Mouse (Mus musculus) limb, embryonic 13.5 days (tissue): Measurements from ENCODE around the gene Rmnd5a. TPM values are rescaled to one million over a fixed set of nuclear protein-coding genes. Genes with fewer than 3 reads are reported as not detected.
A peak's percentile ranks its signal among the peaks of the same experiment; 100 is the strongest.
"Not testable (repeated sequence)": the region's sequence is repeated elsewhere in the genome, so short reads cannot be mapped to it uniquely, and the experiment has no call there.

Experiments used
- ATAC-seq: fragments of 200-750 bp; cut with Nextera tagmentation; 2 replicates; pipeline ENCODE4 v1.8.0; 2017; ENCODE audit warnings: low read depth, moderate number of reproducible peaks, moderate TSS enrichment; ENCODE audit not compliant: low FRiP score
- H3K27ac ChIP-seq: fragments of 300-500 bp; sonication (generic); 2 replicates; pipeline ENCODE4 v1.5.1; 2015; ENCODE audit warnings: inconsistent platforms, mild to moderate bottlenecking, moderate library complexity
- H3K27me3 ChIP-seq: fragments of 300-500 bp; sonication (generic); 2 replicates; pipeline ENCODE4 v1.6.1; 2015; ENCODE audit warnings: mild to moderate bottlenecking, inconsistent platforms
- H3K36me3 ChIP-seq: fragments of 300-500 bp; sonication (generic); 2 replicates; pipeline ENCODE4 v1.6.1; 2015; ENCODE audit warnings: inconsistent platforms, mild to moderate bottlenecking, moderate library complexity
- H3K4me1 ChIP-seq: fragments of 300-500 bp; sonication (generic); 2 replicates; pipeline ENCODE4 v1.6.1; 2015; ENCODE audit warnings: inconsistent platforms
- H3K4me2 ChIP-seq: fragments of 300-500 bp; sonication (generic); replicated peaks from 2 replicates; pipeline ENCODE4 v1.6.1; 2015; ENCODE audit warnings: inconsistent platforms, mild to moderate bottlenecking, moderate library complexity
- H3K4me3 ChIP-seq: fragments of 300-500 bp; sonication (generic); 2 replicates; pipeline ENCODE4 v1.5.1; 2015; ENCODE audit warnings: moderate library complexity, mild to moderate bottlenecking, inconsistent platforms
- H3K9ac ChIP-seq: fragments of 300-500 bp; sonication (generic); 2 replicates; pipeline ENCODE4 v1.6.1; 2015; ENCODE audit warnings: mild to moderate bottlenecking, inconsistent platforms
- H3K9me3 ChIP-seq: fragments of 300-500 bp; sonication (generic); 2 replicates; pipeline ENCODE4 v1.6.1; 2016; ENCODE audit warnings: inconsistent platforms
- WGBS: fragments of 180-500 bp; shearing (Covaris S2); methylation state at CpG from one replicate; pipeline ENCODE4 v1.1.7; 2015; 5-methylcytosine and 5-hydroxymethylcytosine counted together
- polyA plus RNA-seq: library from polyadenylated mRNA; unstranded; fragments of >200 nt; fragmentation: Nextera tagmentation; extraction: Ambion mirVana; gene quantifications from 2 replicates; pipeline ENCODE4 v1.2.1, GENCODE M21; 2015

Rmnd5a gene
- polyA plus RNA-seq, 1 experiment from 2014 or later = 12.5 TPM

DNA sequence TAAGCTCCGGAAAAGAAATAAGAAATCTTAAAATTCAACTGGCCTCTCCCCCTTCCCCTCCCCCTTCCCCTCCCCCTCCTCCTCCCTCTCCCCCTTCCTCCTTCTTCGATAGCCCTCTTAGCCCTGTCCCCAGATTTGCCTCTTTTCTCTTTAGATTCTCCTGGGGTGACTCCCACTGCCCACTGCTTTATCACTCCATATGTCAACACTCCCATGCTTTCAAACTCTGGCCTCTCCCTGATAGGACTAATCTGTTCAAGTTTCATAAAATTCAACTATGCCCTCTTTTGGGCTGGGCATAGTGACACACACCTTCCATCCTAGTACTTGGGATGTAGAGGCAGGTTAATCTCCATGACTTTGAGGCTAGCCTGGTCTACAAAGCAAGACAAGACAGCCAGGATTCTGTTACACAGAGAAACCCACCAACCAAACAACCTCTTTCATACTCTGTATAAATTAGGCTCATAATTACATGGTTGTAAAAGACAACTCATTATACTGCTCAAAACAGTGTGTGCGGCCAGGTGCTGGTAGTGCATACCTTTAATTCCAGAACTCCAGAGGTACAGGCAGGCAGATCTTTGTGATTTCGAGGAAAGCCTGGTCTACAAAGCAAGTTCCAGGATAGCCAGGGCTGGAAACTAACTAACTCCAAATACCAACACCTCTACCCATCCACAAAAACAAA lies 31.5 kb upstream of the Rmnd5a start:
- no peaks in the 10 kb centered on the region for H3K4me1 ChIP-seq
- no peaks in the 10 kb centered on the region for H3K36me3 ChIP-seq
- no peak overlapping the region for H3K9ac ChIP-seq
- no peak overlapping the region for H3K27ac ChIP-seq
- ATAC-seq = no peak
- H3K4me2 ChIP-seq = no peak overlapping the region
- H3K9me3 ChIP-seq = no peaks in the 10 kb centered on the region
- H3K27me3 ChIP-seq = no peaks in the 10 kb centered on the region
- 69% methylated on average over 4 of the region's 4 CpGs for WGBS
- no peak overlapping the region for H3K4me3 ChIP-seq

DNA sequence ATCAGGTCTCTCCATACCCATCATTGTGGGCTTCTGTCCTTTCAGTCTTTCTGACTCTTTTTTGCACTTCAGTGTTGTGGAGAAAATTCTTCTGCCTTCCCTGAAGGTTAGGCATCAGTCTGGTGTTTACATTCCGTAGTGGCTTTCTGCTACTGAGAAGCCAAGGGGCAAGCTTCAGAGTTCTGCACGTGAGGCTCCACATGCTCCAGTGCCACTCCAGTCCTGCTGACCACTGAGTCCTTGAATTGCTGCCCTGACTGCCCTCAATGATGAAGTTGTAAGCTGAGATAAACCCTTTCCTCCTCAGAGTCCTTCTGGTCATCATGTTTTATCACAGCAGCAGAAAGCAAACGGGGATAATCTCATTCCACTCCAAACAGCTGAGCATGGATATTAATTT lies 28.9 kb upstream of the Rmnd5a start:
- Histone ChIP-seq H3K27ac (no peak overlapping the region), H3K9me3 (no peaks in the 10 kb centered on the region), H3K27me3 (no peaks in the 10 kb centered on the region), H3K4me3 (no peak overlapping the region), H3K9ac (no peak overlapping the region), H3K4me2 (no peak overlapping the region), H3K36me3 (no peaks in the 10 kb centered on the region), H3K4me1 (no peaks in the 10 kb centered on the region)
- WGBS = 53% methylated on average over 3 of the region's 3 CpGs
- ATAC-seq = no peak

- Histone ChIP-seq H3K27me3 (no peaks in the 10 kb centered on the region), H3K9me3 (no peaks in the 10 kb centered on the region), H3K9ac (no peak overlapping the region), H3K27ac (no peak overlapping the region), H3K4me2 (no peak overlapping the region), H3K4me3 (no peak overlapping the region), H3K4me1 (no peaks in the 10 kb centered on the region), H3K36me3 (no peaks in the 10 kb centered on the region)
- WGBS = 82% methylated on average over 4 of the region's 4 CpGs
- no peak for ATAC-seq
Observed at GRCm38 (mm10) chr6:71467766-71468165, 27.3 kb upstream of the Rmnd5a start.

DNA sequence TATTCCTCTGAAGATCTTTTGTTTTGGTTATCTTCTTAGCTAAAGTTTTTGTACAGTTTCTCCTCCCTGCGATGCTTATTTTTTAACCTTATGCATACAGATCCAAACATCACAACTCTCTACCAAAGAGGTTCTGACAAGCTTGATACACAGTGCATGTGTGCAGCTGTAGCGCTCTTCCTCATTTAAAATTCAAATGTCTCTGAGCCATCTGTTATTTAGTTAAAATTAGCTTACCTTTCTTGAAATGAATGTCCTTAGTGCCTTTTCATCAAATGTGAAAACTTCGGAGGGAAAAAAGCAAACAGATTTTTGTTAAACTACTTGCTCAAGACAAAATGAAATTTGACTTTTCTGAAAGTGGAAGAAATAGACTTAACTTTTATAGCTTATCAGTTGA lies 24.7 kb upstream of the Rmnd5a start:
- H3K9ac ChIP-seq = no peak overlapping the region
- ATAC-seq = no peak
- 93% methylated on average over 3 of the region's 3 CpGs for WGBS
- no peak overlapping the region for H3K27ac ChIP-seq
- H3K4me2 ChIP-seq = no peak overlapping the region
- no peaks in the 10 kb centered on the region for H3K27me3 ChIP-seq
- no peaks in the 10 kb centered on the region for H3K36me3 ChIP-seq
- H3K4me3 ChIP-seq = no peak overlapping the region
- H3K9me3 ChIP-seq = no peaks in the 10 kb centered on the region
- H3K4me1 ChIP-seq = no peaks in the 10 kb centered on the region

DNA sequence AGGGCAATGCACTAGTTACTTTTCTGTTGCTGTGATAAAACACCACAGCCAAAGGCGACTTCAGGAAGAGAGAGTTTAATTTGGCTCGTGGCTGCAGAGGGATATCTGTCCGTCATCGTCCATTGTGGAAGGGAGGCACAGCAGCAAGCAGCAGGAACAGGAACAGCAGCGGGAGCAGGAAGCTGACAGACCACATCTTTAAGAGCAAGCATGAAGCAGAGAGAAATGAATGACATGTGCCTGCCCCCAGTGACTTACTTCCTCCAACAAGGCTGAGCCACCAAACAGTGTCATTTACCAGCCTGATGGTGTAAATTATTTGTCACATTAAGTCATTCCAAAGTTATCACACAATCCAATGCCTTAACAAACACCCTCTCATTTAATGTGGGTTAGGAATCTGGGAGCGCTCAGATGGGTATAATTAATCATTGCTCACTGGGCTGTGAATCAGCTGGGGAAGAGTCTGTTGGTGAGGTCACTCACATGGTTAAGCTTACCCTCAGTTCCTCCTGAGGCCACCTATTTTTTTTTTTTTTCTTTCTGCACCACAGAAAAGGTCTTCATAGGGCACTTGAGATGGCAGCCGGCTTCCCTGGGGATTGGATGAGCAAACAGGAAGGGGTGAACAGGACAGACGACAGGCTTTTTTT lies 17.6 kb upstream of the Rmnd5a start:
- H3K9ac ChIP-seq = no peak overlapping the region
- no peaks in the 10 kb centered on the region for H3K9me3 ChIP-seq
- H3K4me3 ChIP-seq = no peak overlapping the region
- no peaks in the 10 kb centered on the region for H3K36me3 ChIP-seq
- no peaks in the 10 kb centered on the region for H3K4me1 ChIP-seq
- 80% methylated on average over 8 of the region's 8 CpGs for WGBS
- ATAC-seq = no peak
- H3K27me3 ChIP-seq = no peaks in the 10 kb centered on the region
- H3K27ac ChIP-seq = no peak overlapping the region
- no peak overlapping the region for H3K4me2 ChIP-seq

DNA sequence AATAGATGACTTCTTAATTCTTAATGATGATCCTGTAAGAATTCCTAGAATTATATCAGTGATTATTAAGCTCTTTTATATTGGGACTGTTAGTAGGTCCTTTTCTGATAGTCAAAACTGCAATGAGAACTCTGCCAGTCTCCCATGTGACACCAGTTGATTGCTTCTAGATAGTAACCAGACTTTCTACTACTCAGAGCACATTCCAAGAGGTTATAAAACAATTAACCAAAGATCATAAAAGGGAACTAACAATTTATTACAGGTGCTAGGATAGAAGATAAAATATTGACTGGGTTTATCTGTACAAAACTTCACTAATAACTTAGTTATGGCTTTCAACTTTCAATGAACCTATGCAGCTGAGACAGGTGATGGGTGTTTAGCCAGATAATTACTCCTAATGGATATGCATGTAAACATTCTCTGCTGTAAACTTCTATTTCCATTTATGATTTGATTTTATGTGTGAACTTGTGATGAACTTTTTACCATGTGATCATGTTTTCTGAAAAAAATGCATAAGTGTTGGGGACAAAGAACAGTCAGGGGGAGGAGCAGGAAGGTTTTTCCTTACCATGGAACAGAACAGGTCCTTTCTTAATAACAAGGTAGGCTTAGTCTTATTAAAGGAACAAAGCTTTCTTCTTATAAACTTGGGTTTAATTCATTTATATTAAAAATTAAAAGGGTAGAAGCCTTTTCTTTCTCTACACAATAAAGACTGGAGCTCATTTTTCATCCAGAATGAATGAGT lies 13.7 kb upstream of the Rmnd5a start:
- H3K9ac ChIP-seq, H3K27me3 ChIP-seq, H3K4me1 ChIP-seq, H3K9me3 ChIP-seq, ATAC-seq, H3K4me2 ChIP-seq, H3K36me3 ChIP-seq, H3K4me3 ChIP-seq, H3K27ac ChIP-seq: not testable (repeated sequence)

GRCm38 (mm10) chr6:71452792-71453191 lies 12.4 kb upstream of the Rmnd5a start:
- Histone ChIP-seq H3K27me3 (no peaks in the 10 kb centered on the region), H3K36me3 (no peaks in the 10 kb centered on the region), H3K4me2 (no peak overlapping the region), H3K9me3 (no peaks in the 10 kb centered on the region), H3K4me3 (no peak overlapping the region), H3K27ac (no peak overlapping the region), H3K4me1 (no peaks in the 10 kb centered on the region), H3K9ac (no peak overlapping the region)
- ATAC-seq = no peak
- WGBS = 66% methylated on average over 2 of the region's 2 CpGs

DNA sequence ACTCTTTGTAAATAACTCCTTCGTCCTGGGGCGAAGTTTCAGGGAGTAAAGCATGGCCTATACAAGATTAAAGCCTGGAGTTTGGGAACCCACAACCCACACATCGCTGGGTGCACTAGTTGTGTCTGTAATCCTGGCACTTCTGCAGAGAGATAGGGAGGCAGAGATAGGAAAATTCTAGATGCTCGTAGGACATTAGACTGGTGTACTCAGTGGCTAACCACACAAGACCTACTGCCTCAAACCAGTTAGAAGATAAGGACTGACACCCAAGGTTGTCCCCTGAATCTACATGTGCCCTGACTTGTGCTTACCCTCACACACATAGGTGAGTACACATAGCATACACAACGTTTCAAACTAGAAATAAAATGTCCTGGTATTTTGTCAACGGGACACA lies 5.1 kb upstream of the Rmnd5a start:
- Histone ChIP-seq H3K4me1 (peaks cover 9% of the 10 kb centered on the region; the same call in 1 of the 2 replicates), H3K4me2 (no peak overlapping the region), H3K4me3 (no peak overlapping the region), H3K27me3 (no peaks in the 10 kb centered on the region), H3K9ac (no peak overlapping the region), H3K9me3 (no peaks in the 10 kb centered on the region), H3K36me3 (no peaks in the 10 kb centered on the region), H3K27ac (no peak overlapping the region)
- ATAC-seq = no peak
- 84% methylated on average over 6 of the region's 6 CpGs for WGBS

DNA sequence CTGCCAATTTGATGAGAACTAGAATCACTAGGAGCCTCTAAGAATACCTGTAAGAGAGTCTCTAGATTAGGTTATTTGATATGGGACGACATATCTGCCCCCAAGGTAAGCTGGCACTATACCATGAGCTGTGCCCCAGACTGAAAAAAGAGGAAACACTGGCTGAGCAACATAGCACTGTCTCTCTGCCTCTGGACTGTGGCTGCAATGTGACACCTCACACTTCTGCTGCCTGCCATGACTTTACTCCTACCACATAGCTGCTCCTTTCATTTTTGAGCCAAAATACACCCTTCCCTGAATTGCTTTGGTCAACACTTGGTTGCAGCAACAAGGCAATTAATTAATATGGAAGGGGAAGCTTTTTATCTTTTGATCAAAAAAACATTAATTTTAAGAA lies 4.3 kb upstream of the Rmnd5a start:
- no peak overlapping the region for H3K4me3 ChIP-seq
- no peaks in the 10 kb centered on the region for H3K36me3 ChIP-seq
- no peak overlapping the region for H3K9ac ChIP-seq
- no peaks in the 10 kb centered on the region for H3K9me3 ChIP-seq
- H3K27ac ChIP-seq = no peak overlapping the region
- H3K4me2 ChIP-seq = no peak overlapping the region
- WGBS = 52% methylated on average over 1 of the region's 1 CpGs
- ATAC-seq = no peak
- peaks cover 9% of the 10 kb centered on the region; the same call in 1 of the 2 replicates for H3K4me1 ChIP-seq
- H3K27me3 ChIP-seq = no peaks in the 10 kb centered on the region

DNA sequence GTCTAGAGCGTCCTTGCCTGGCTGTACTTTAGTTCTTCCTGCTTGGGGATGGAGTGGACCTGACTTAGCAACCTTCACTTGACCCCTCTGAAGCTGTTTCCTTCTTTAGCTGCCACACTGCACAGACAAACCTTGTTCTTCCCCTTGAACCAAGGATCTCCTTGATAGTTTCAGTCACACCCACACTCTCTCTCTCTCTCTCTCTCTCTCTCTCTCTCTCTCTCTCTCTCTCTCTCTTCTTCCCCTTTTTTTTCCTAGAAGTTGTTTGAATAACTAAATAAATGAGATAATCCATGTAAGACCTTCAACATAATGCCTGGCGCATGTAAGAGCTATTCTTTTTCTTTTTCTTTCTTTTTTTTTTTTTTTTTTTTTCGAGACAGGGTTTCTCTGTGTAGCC lies 1.7 kb upstream of the Rmnd5a start:
- WGBS = 81% methylated on average over 3 of the region's 3 CpGs
- no peak overlapping the region for H3K4me2 ChIP-seq
- no peak for ATAC-seq
- H3K4me3 ChIP-seq = no peak overlapping the region
- H3K27ac ChIP-seq = no peak overlapping the region; the same call in 1 of the 2 replicates
- no peaks in the 10 kb centered on the region for H3K27me3 ChIP-seq
- H3K9ac ChIP-seq = no peak overlapping the region
- no peaks in the 10 kb centered on the region for H3K9me3 ChIP-seq
- H3K4me1 ChIP-seq = peaks cover 28% of the 10 kb centered on the region
- no peaks in the 10 kb centered on the region for H3K36me3 ChIP-seq

- H3K36me3 ChIP-seq = no peaks in the 10 kb centered on the region
- ATAC-seq = no peak
Observed at GRCm38 (mm10) chr6:71441251-71441580, 779 bp upstream of the Rmnd5a start.

GRCm38 (mm10) chr6:71440217-71440491 lies 283 bp downstream of the Rmnd5a start:
- no peak for ATAC-seq
- WGBS = under 1% methylated on average over 46 of the region's 47 CpGs
- no peaks in the 10 kb centered on the region for H3K9me3 ChIP-seq

More at GRCm38 (mm10) chr6:71441251-71441580, 779 bp upstream of the Rmnd5a start:
- Histone ChIP-seq H3K4me1 (peaks cover 37% of the 10 kb centered on the region), H3K27me3 (no peaks in the 10 kb centered on the region), H3K9me3 (no peaks in the 10 kb centered on the region), H3K27ac (peak overlapping the region; percentile 96), H3K4me2 (peak overlapping the region; percentile 93), H3K4me3 (peak overlapping the region; percentile 95), H3K9ac (peak overlapping the region; percentile 83)
- WGBS = 3% methylated on average over 12 of the region's 12 CpGs

More at GRCm38 (mm10) chr6:71440217-71440491, 283 bp downstream of the Rmnd5a start:
- Histone ChIP-seq H3K27me3 (no peaks in the 10 kb centered on the region), H3K36me3 (no peaks in the 10 kb centered on the region), H3K27ac (peak overlapping the region; percentile 96), H3K4me1 (peaks cover 40% of the 10 kb centered on the region), H3K9ac (peak overlapping the region; percentile 94), H3K4me2 (peak overlapping the region; percentile 77), H3K4me3 (peak overlapping the region; percentile 95)
